Mouse (Mus musculus): Measurements from ENCODE around the gene Gss.

DNA sequence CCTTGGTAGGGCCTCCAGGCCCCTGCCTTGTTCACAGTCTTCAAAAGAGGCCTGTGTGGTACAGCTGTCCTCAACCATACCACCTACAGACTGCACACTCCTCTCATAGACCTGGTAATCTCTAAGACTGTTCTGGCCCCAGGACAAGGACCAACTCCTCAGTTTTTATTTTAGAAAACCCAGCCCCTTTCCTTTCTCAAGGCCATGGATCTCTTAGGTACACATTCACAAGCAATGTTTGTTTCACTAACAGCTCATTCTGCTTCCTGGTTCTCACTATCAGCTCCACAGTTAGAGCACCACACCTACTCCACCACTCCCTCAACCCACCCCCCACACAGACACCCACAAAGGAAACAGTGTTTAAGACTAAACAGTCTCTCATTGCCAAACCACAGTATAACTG, 39.7 kb downstream of the Gss start:
- no peak for TF ChIP-seq CTCF (IDR thresholded peaks at IDR 0.05; ENCODE audit: low read depth)
- no peak for TF ChIP-seq EP300 (optimal IDR thresholded peaks at IDR 0.05)

Data from stomach, postnatal 0 days (tissue).